Mouse (Mus musculus) liver, postnatal 0 days (tissue): ENCODE measurements around the gene Lsm12.

ENCODE experiments used
- CTCF ChIP-seq: sonication (generic); IDR thresholded peaks from 2 replicates; pipeline ENCODE4 v1.5.1; 2016; ENCODE audit warnings: antibody characterized with exemption, low read depth
- EP300 ChIP-seq: IDR thresholded peaks from 2 replicates; pipeline ENCODE4 v1.6.1; 2016; ENCODE audit warnings: antibody characterized with exemption, low read depth, mild to moderate bottlenecking

DNA sequence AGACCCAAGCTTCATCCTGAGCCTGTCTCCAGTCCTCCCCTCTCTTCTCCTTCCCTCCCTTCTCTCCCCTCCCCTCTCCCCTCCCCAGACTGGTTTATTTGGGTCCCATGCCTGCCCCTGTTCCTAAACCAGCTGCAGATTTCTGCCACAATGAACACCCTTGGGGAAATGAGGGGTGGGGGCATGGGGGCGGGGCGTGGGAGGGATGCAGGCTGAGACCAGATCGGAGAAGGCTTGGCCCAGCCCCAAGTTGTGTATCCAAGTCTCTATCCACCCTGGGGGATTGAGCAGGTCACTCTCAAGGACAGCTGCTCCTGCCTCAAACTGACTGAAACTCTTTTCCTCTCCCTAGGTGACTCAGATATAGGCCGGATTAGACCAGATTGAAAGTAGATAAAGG, 50.6 kb downstream of the Lsm12 start:
- no peak for TF ChIP-seq EP300
- no peak for TF ChIP-seq CTCF
